Comparison of ENCODE assay signal across 9 mouse cellular contexts in genomic region chr4:138748369-138749072, GRCm38 (mm10). TPM values are rescaled to one million over a fixed set of nuclear protein-coding genes. Genes with fewer than 3 reads are reported as not detected.
DNase-seq lines count a peak whose midpoint lies in the region; ATAC-seq and TF ChIP-seq lines count a peak whose summit lies in the region.
"Had no signal": no experiment of that assay in that cellular context is flagged by ENCODE, and none has a peak within 500 bp of the region (broad histone marks: within the 10 kb centered on the region; RNA-seq: fewer than 3 reads in every experiment).

No protein-coding gene starts in this region.

- peak; percentile 29 for DNase-seq in gastrocnemius, postnatal 10 days
- DNase-seq in gastrocnemius, postnatal 14 days: no peak
- DNase-seq in left cerebral cortex, adult 18-20 months (ENCODE audit: low spot score in 2 of 2): peak; percentile 53 to 67
- DNase-seq in neural tube, embryonic 11.5 days (ENCODE audit: low spot score): peak; percentile 50

- H3K27me3 ChIP-seq in ES-Bruce4 (ENCODE audit: control insufficient read depth, insufficient read depth, low read length, poor library complexity, severe bottlenecking): no peaks in the 10 kb centered on the region
- H3K27me3 ChIP-seq in hindbrain, embryonic 12.5 days: no peaks in the 10 kb centered on the region
- H3K27me3 ChIP-seq in neural tube, embryonic 11.5 days (ENCODE audit: control insufficient read depth, insufficient read depth, low read length): no peaks in the 10 kb centered on the region
- H3K27me3 ChIP-seq: stomach, embryonic 15.5 days had no signal

- ATAC-seq in hindbrain, embryonic 12.5 days (ENCODE audit: low FRiP score): peak; percentile 48; the same call in 1 of the 2 replicates
- ATAC-seq in neural tube, embryonic 11.5 days (ENCODE audit: insufficient read depth, low FRiP score, low TSS enrichment): no peak
- ATAC-seq in activated CD4-positive, CD25-positive, alpha-beta regulatory T cell, adult 4 months: no peak

- 56% methylated on average over 8 of the region's 8 CpGs for WGBS in hindbrain, embryonic 12.5 days
- 61% methylated on average over 8 of the region's 8 CpGs for WGBS in neural tube, embryonic 11.5 days

- no peaks in the 10 kb centered on the region for H3K9me3 ChIP-seq in ES-Bruce4 (replicated peaks; ENCODE audit: control insufficient read depth, insufficient read depth, low read length, poor library complexity, severe bottlenecking)
- no peaks in the 10 kb centered on the region for H3K9me3 ChIP-seq in hindbrain, embryonic 12.5 days (replicated peaks)
- H3K9me3 ChIP-seq in neural tube, embryonic 11.5 days (ENCODE audit: control insufficient read depth, low read length): no peaks in the 10 kb centered on the region
- H3K9me3 ChIP-seq: stomach, embryonic 15.5 days had no signal

- no peak for TF ChIP-seq POLR2A in ES-Bruce4 (IDR thresholded peaks at IDR 0.05; ENCODE audit: insufficient read depth, low read length)
- TF ChIP-seq POLR2A in cortical plate, adult 2 months (IDR thresholded peaks at IDR 0.05; ENCODE audit: extremely low read depth, insufficient read depth, low read length): no peak

- TF ChIP-seq CTCF in ES-Bruce4 (IDR thresholded peaks at IDR 0.05; ENCODE audit: low read depth, low read length): peak; percentile 59
- TF ChIP-seq CTCF in cortical plate, adult 2 months (IDR thresholded peaks at IDR 0.05; ENCODE audit: extremely low read depth, insufficient read depth, low read length): peak; percentile 76

- no peaks in the 10 kb centered on the region for H3K4me1 ChIP-seq in ES-Bruce4 (ENCODE audit: control insufficient read depth, insufficient read depth, low read length)
- H3K4me1 ChIP-seq in cortical plate, adult 2 months (ENCODE audit: control insufficient read depth, insufficient read depth, low read length): peaks cover 3% of the 10 kb centered on the region
- peaks cover 12% of the 10 kb centered on the region for H3K4me1 ChIP-seq in hindbrain, embryonic 12.5 days
- H3K4me1 ChIP-seq in neural tube, embryonic 11.5 days (ENCODE audit: control insufficient read depth, insufficient read depth, low read length): no peaks in the 10 kb centered on the region

- no peak overlapping the region for H3K9ac ChIP-seq in ES-Bruce4 (ENCODE audit: low read depth, poor library complexity, severe bottlenecking)
- 0 out of 2 replicates have a peak overlapping the region, but pooled peaks have one; percentile 13 for H3K9ac ChIP-seq in hindbrain, embryonic 12.5 days
- H3K9ac ChIP-seq in neural tube, embryonic 11.5 days (ENCODE audit: low read length): no peak overlapping the region
- H3K9ac ChIP-seq: stomach, embryonic 15.5 days had no signal

- H3K4me2 ChIP-seq in hindbrain, embryonic 12.5 days (replicated peaks): no peak overlapping the region
- no peak overlapping the region for H3K4me2 ChIP-seq in neural tube, embryonic 11.5 days (ENCODE audit: low read depth)
- H3K4me2 ChIP-seq: stomach, embryonic 15.5 days had no signal

- no peak overlapping the region for H3K4me3 ChIP-seq in ES-Bruce4 (ENCODE audit: low read depth, low read length)
- H3K4me3 ChIP-seq in cortical plate, adult 2 months (ENCODE audit: insufficient read depth, low read length): no peak overlapping the region
- H3K4me3 ChIP-seq in hindbrain, embryonic 12.5 days: no peak overlapping the region
- no peak overlapping the region for H3K4me3 ChIP-seq in neural tube, embryonic 11.5 days (ENCODE audit: low read depth, low read length)
- H3K4me3 ChIP-seq: stomach, embryonic 15.5 days had no signal

- H3K27ac ChIP-seq in ES-Bruce4 (ENCODE audit: insufficient read depth, low read length): no peak overlapping the region
- H3K27ac ChIP-seq in cortical plate, adult 2 months (ENCODE audit: insufficient read depth, low read length): no peak overlapping the region
- H3K27ac ChIP-seq in hindbrain, embryonic 12.5 days: peak overlapping the region; percentile 44; the same call in 1 of the 2 replicates
- H3K27ac ChIP-seq in neural tube, embryonic 11.5 days (ENCODE audit: low read depth, low read length): no peak overlapping the region
- H3K27ac ChIP-seq: stomach, embryonic 15.5 days had no signal

- TF ChIP-seq EP300 in ES-Bruce4 (IDR thresholded peaks at IDR 0.05; ENCODE audit: insufficient read depth, low read depth, low read length): no peak

- no peaks in the 10 kb centered on the region for H3K36me3 ChIP-seq in ES-Bruce4 (ENCODE audit: control insufficient read depth, insufficient read depth, low read length, poor library complexity, severe bottlenecking)
- H3K36me3 ChIP-seq in hindbrain, embryonic 12.5 days: no peaks in the 10 kb centered on the region
- H3K36me3 ChIP-seq in neural tube, embryonic 11.5 days (ENCODE audit: control insufficient read depth, insufficient read depth, low read length): no peaks in the 10 kb centered on the region
- H3K36me3 ChIP-seq: stomach, embryonic 15.5 days had no signal

- intact Hi-C loops in gastrocnemius, postnatal 14 days (cut with DNase I; ENCODE audit: low total_unique reads): loop anchor here (5.0 kb wide), 1 partner anchor 44 kb away; no protein-coding TSS in a partner anchor

RNA-seq across cellular contexts. Expression of gene Pla2g2f, which starts 8.9 kb away (rescaled TPM):
- total RNA-seq in gastrocnemius, postnatal 10 days (2021): not detected
- not detected for total RNA-seq in gastrocnemius, postnatal 14 days (2021)
- polyA plus RNA-seq in ES-Bruce4 (2011; ENCODE audit: insufficient read depth, insufficient read length, low read depth, missing spikeins): not detected in 2 replicates
- 0.06 and 0.76 TPM in 2 replicates for polyA plus RNA-seq in cortical plate, adult 2 months (2012; rRNA removed)
- polyA plus RNA-seq in hindbrain, embryonic 12.5 days (2016; fragmentation: Nextera tagmentation; extraction: Ambion mirVana): 0.14 TPM in 1 of 2 replicates, not detected in the other
- under 1 TPM in 1 of 2 experiments, not detected in 1; 0.14 TPM for total RNA-seq in left cerebral cortex, adult 18-20 months (2021)
- 0.09 and 0.17 TPM in 2 replicates for polyA plus RNA-seq in neural tube, embryonic 11.5 days (2014; fragmentation: Nextera tagmentation; extraction: Ambion mirVana)
- polyA plus RNA-seq in activated CD4-positive, CD25-positive, alpha-beta regulatory T cell, adult 4 months (2017; shearing (Covaris generic)): not detected

RNA-seq across cellular contexts. Expression of gene Ubxn10, which starts 11.6 kb away (rescaled TPM):
- total RNA-seq in gastrocnemius, postnatal 10 days (2021): under 1 TPM; 0.20 to 0.28 TPM
- under 1 TPM; 0.16 to 0.29 TPM for total RNA-seq in gastrocnemius, postnatal 14 days (2021)
- polyA plus RNA-seq in ES-Bruce4 (2011; ENCODE audit: insufficient read depth, insufficient read length, low read depth, missing spikeins): 1.0 and 1.3 TPM in 2 replicates
- polyA plus RNA-seq in cortical plate, adult 2 months (2012; rRNA removed): 1.2 and 1.3 TPM in 2 replicates
- polyA plus RNA-seq in hindbrain, embryonic 12.5 days (2016; fragmentation: Nextera tagmentation; extraction: Ambion mirVana): 3.8 and 4.5 TPM in 2 replicates
- 1 to 10 TPM in 1 of 2 experiments, under 1 TPM in 1; 0.56 to 1.2 TPM for total RNA-seq in left cerebral cortex, adult 18-20 months (2021)
- 0.84 and 1.0 TPM in 2 replicates for polyA plus RNA-seq in neural tube, embryonic 11.5 days (2014; fragmentation: Nextera tagmentation; extraction: Ambion mirVana)
- not detected for polyA plus RNA-seq in activated CD4-positive, CD25-positive, alpha-beta regulatory T cell, adult 4 months (2017; shearing (Covaris generic))

RNA-seq across cellular contexts. Expression of gene Pla2g2c, which starts 23.9 kb away (rescaled TPM):
- under 1 TPM in 1 of 2 experiments, not detected in 1; 0.16 TPM for total RNA-seq in gastrocnemius, postnatal 10 days (2021)
- not detected for total RNA-seq in gastrocnemius, postnatal 14 days (2021)
- polyA plus RNA-seq in ES-Bruce4 (2011; ENCODE audit: insufficient read depth, insufficient read length, low read depth, missing spikeins): 0.68 and 0.79 TPM in 2 replicates
- 0.29 and 0.32 TPM in 2 replicates for polyA plus RNA-seq in cortical plate, adult 2 months (2012; rRNA removed)
- polyA plus RNA-seq in hindbrain, embryonic 12.5 days (2016; fragmentation: Nextera tagmentation; extraction: Ambion mirVana): 0.46 and 0.64 TPM in 2 replicates
- under 1 TPM in 1 of 2 experiments, not detected in 1; 0.35 TPM for total RNA-seq in left cerebral cortex, adult 18-20 months (2021)
- 0.46 and 0.80 TPM in 2 replicates for polyA plus RNA-seq in neural tube, embryonic 11.5 days (2014; fragmentation: Nextera tagmentation; extraction: Ambion mirVana)
- not detected for polyA plus RNA-seq in activated CD4-positive, CD25-positive, alpha-beta regulatory T cell, adult 4 months (2017; shearing (Covaris generic))

RNA-seq across cellular contexts. Expression of gene Pla2g2d, which starts 27.0 kb away (rescaled TPM):
- not detected for total RNA-seq in gastrocnemius, postnatal 10 days (2021)
- not detected for total RNA-seq in gastrocnemius, postnatal 14 days (2021)
- polyA plus RNA-seq in ES-Bruce4 (2011; ENCODE audit: insufficient read depth, insufficient read length, low read depth, missing spikeins): 0.41 and 0.55 TPM in 2 replicates
- 0.19 and 0.28 TPM in 2 replicates for polyA plus RNA-seq in cortical plate, adult 2 months (2012; rRNA removed)
- polyA plus RNA-seq in hindbrain, embryonic 12.5 days (2016; fragmentation: Nextera tagmentation; extraction: Ambion mirVana): 0.61 and 0.91 TPM in 2 replicates
- total RNA-seq in left cerebral cortex, adult 18-20 months (2021): under 1 TPM; 0.47 to 0.77 TPM
- 1.7 and 1.8 TPM in 2 replicates for polyA plus RNA-seq in neural tube, embryonic 11.5 days (2014; fragmentation: Nextera tagmentation; extraction: Ambion mirVana)
- polyA plus RNA-seq in activated CD4-positive, CD25-positive, alpha-beta regulatory T cell, adult 4 months (2017; shearing (Covaris generic)): 1 to 10 TPM in 1 of 2 experiments, not detected in 1; 1.5 TPM
